Mouse (Mus musculus): ENCODE data around the gene Mybpc1. TPM values are rescaled to one million over a fixed set of nuclear protein-coding genes. Genes with fewer than 3 reads are reported as not detected.

Gene Mybpc1
- total RNA-seq (2021): 0.68 and 0.96 TPM in 2 replicates
- long read RNA-seq, experiment 1: 0 reads
- long read RNA-seq, experiment 2: 0 reads

DNA sequence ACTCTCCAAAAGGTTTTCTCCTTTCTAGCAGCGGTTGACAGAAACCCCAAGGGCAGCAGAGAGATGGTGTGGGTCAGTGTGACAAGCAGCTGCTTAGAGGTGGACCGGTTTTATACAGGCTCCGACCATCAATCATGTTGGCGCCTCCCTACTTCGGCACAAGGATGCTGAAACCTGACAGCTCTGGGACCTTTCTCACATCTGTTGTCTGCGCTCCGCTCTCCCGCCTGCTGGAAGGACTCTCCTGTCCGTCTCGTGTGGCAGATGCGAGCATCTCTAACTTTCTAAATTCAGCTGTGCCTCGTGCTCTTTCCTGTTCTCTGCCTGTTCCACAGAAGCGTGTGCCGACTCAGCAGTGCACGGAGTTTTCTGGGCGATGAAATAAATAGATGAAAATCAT lies at the start of gene Mybpc1:
Gene Mybpc1, minus strand, starts transcription at position 210 of the 400 bp plus-strand sequence.
- DNase-seq: peak; percentile 13

GRCm38 (mm10) chr10:88645448-88645847 lies 40.5 kb upstream of the Mybpc1 start:
- no peak for DNase-seq

DNA sequence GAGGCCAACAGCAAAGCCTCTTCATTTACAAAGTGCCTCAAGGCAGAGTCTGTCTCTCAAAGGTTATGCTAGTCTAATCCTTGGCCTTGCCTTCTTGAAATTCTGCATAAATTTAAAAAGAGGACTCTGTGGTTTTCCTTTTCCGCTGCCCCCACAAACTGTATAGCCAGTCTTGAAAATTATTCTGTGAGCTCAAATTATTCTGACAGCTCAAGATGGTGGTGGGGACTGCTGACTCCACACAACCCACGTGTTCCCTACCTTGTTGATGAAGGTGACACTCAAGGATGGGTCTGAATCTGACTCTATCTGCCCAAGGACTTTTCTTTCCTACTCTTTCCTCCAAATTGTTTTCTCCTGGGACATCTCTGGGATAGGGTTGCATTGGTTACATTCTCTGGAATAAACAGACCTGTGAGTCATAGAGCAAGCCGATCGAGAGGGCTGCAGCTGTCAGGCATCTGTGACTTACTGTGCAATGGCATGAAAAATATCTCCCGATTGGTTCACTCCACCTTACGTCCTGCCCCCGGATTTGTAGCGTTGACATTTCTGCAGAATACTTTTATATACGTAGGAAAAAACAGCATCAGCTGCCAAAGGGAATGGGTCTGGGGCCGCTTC lies 26.5 kb upstream of the Mybpc1 start:
- DNase-seq: peak; percentile 37

GRCm38 (mm10) chr10:88630663-88631329 lies 25.8 kb upstream of the Mybpc1 start:
- no peak for DNase-seq

DNA sequence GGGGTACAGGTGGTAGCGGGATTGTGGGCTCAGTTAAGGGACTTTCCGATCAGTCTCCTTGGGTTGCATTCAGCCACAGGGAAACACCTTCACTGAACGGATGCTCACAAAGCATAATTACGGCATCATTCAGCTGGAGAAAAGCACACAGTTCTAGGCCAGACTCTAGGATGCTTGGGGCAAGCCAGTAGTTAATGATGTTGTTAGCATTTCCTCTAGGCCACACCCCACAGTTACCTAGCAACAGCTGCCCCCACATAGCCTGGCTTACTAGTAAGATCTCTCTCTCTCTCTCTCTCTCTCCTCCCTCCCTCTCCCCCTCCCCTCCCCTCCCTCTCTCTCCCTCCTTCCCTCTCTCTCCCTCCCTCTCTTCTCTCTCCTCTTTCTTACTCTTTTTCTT lies 22.1 kb upstream of the Mybpc1 start:
- DNase-seq: no peak

GRCm38 (mm10) chr10:88626176-88626575 lies 21.2 kb upstream of the Mybpc1 start:
- DNase-seq: no peak

DNA sequence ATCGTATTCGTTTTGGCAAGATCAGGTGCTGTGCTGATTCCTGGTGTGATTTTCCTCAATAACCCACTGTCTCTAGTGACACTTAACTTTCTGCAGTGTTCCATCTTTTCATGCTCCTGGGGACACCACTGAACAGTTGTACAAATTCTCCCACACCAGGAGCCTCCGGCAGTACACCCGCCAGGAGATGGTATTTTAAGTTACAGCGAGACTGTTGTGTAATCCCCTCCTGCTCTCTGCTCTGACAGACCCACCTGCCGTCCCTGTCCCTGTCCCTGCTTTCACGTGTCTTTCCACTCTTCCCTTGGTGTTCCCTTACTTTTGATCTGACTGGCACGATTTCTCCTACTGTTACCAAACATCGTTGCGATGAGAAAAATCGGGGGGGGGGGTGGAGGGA lies 19.3 kb upstream of the Mybpc1 start:
- no peak for DNase-seq

DNA sequence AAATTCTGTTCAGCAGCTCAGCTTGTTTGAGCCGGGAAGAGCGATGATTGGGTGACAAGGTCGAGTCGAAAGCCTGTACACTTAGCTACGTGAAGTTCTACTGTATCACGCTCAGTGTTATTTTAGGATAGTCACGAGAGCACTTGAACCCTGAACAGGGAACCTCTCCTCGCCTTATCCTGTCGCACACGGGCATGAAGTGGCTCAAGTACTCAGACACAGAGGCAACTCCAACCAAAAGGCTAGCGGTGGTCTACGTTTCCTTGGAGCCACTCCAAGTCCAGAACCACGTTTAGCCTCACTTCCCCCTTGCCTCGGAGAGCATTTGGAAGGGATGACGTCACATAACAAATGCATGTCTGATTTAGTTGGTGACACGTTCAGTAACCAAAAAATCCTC lies 17.7 kb upstream of the Mybpc1 start:
- DNase-seq: no peak

- no peak for DNase-seq
Measured at GRCm38 (mm10) chr10:88620809-88621208, 15.9 kb upstream of the Mybpc1 start.

DNA sequence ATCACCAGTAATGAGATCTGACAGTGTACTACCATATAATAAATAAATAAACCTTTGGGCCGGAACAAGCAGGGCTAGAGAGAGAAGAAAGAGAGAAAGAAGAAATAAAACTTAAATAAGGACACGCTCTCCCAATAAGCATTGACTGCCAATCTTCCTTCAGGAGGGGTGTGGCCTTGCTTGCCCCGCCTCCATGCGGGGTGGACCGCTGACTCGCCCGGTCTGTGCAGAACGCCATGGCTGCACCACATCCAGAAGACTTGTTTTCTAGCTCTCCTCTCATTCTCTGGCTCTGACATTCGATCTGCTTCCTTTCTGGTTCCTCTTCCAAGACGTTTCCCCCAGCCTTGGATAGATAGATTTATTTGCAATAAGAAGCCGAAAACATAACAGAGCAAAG lies 8.1 kb upstream of the Mybpc1 start:
- peak; percentile 59 for DNase-seq

DNA sequence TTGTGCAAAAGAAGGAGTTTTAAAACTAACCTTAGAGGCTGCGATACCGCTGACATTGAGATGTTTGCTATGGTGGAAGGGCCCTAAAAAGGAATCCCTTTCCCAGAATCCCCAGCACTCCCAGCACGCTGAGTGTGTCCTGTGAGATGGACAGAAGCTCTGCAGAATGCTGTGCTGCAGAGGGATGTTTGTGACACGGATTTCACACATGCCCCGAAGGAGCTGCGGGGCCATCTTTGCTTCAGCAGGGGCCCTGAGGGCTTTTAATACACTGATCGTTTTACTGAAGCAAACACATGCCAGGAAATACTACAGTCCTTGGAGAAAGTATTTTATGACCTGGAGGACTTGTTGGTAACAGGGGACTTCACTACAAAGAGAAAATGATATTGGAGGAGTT lies 1.7 kb upstream of the Mybpc1 start:
- no peak for DNase-seq

DNA sequence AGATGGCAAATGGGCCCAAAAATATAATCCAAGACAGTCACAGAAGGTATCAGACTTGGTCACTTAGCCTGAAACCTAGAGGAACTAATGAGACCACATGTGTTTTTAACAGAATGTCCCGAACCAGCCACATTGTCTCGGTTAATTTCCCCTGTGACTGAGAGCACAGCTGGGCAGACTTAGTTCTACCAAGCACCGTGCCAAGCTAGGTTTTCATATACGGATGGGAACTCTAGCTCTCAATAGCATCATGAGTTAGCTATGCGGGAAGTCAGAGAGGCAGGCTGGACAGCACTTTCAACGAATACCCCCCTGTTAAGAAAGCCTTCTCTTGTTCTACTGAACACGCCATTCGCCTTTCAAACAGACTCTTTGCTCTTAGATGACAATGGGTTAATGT lies 1.1 kb upstream of the Mybpc1 start:
- DNase-seq: no peak

GRCm38 (mm10) chr10:88603773-88604172 lies 1.2 kb downstream of the Mybpc1 start:
- DNase-seq: no peak

DNA sequence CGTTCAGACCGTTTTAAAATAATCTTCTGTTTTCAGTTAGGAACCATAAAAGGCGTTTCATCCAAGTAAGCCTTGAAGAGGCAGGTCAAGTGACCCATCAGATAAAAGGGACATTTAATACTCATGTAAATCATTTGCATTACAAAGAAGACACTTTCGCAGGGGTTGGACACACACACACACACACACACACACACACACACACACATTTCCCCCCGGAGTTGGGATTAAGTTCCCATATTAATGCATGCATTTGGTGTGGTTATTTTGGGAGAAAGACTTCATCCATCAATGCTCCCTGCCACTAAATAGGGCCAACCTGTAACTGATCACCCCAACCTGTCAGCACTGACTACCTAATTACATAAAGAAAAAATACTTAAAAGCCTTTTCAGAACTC lies 1.7 kb downstream of the Mybpc1 start:
- DNase-seq: no peak

GRCm38 (mm10) chr10:88600591-88600990 lies 4.4 kb downstream of the Mybpc1 start:
- DNase-seq: peak; percentile 24

- no peak for DNase-seq
Measured at GRCm38 (mm10) chr10:88592316-88592715, 12.6 kb downstream of the Mybpc1 start.

DNA sequence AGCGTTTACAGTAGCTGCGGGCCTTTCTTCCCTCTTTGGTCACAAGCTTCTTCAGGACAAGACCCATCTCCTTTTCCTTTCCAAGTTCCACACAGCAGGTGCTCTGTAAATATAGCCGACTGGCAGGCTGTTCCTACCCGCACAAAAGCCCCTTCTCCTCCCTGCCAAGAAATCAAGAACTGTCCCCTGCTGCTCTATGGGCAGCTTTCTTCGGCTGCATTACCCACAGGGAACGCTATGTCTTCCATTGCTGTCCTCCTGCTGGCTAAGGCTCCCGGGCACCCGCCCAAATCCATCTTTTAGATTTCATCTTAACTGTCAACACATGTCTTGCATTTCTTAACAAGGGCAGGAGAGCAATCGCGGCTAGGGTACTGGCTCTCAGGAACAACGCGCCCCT lies 13.9 kb downstream of the Mybpc1 start:
- peak; percentile 30 for DNase-seq

- no peak for DNase-seq
Measured at GRCm38 (mm10) chr10:88584469-88584868, 20.5 kb downstream of the Mybpc1 start.

GRCm38 (mm10) chr10:88580786-88581185 lies 24.2 kb downstream of the Mybpc1 start:
- no peak for DNase-seq

DNA sequence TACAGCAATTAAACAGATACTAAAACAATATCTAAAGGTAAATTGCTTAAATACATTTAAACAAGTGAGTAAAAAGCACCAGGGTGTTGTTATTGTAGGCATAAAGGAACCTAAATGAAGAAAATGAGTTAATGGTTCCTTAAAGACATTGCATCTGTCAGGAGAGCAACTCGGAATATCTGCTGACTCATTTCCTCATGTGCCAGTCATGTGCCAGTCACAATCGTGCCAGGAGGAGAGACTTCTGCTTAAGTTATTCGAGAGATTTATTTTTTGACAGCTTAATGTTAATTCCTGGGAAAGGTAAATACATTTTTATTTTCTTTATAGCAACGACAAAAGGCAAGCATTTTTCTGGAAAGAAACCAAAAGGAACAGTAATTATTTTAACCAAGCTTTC lies 26.3 kb downstream of the Mybpc1 start:
- no peak for DNase-seq

DNA sequence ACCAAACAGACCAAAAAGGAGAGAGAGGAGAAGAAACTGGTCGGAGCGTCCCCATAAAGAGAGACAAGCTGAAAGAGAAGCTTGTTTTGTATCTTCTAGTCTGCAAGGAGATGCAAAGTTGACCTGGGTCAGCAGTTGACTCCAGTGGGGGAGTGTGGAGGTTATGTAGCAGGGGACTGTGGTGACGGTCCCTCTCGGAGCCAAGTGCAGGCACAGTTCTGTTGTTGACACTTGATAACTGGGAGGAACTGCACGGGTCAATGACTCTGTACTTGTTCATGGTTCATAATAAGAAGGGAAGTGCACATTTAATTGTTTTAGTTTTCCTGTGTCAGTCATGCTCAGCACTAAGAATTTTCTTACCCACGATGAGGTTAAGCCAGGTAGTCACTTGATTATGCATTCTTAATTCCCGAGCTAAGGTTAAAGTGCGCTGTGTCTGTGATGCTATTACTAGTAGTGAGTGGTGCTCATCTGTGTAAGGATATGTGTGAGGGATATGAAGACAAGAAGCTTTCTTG lies 30.8 kb downstream of the Mybpc1 start:
- DNase-seq: no peak

- no peak for DNase-seq
Measured at GRCm38 (mm10) chr10:88572123-88572522, 32.8 kb downstream of the Mybpc1 start.

DNA sequence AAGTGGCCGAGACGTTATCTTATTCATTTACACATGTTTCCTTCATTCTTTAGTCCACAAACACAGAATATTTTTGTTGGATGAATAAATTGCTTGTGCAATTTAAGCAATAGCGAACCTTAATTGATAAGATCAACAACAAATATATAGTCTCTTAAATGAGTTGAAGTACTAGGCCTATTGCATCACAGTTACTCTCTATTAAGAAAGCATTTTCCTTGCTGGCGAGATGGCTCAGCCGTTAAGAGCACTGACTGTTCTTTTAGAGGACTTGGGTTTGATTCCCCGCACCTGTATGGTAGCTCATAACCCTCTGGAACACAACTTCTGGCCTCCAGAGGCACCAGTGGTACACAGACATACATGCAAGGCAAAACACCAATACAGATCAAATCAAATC lies 47.9 kb downstream of the Mybpc1 start:
- no peak for DNase-seq

- DNase-seq: no peak
Measured at GRCm38 (mm10) chr10:88552738-88553137, 52.2 kb downstream of the Mybpc1 start.
